In genomic region chr3:149184136-149184551, GRCm38 (mm10) we compare ENCODE assay signal across 9 mouse cellular contexts.
DNase-seq lines count a peak whose midpoint lies in the region; ATAC-seq lines count a peak whose summit lies in the region.
"Had no signal": no experiment of that assay in that cellular context is flagged by ENCODE, and none has a peak within 500 bp of the region (broad histone marks: within the 10 kb centered on the region; RNA-seq: fewer than 3 reads in every experiment).

No protein-coding gene starts in this region.

- H3K9me3 ChIP-seq in heart, embryonic 14.5 days (ENCODE audit: control insufficient read depth, low read length), result no peaks in the 10 kb centered on the region
- no peaks in the 10 kb centered on the region for H3K9me3 ChIP-seq in embryonic facial prominence, embryonic 11.5 days (replicated peaks; ENCODE audit: control insufficient read depth, low read length)
- H3K9me3 ChIP-seq in limb, embryonic 10.5 days (replicated peaks), result no peaks in the 10 kb centered on the region
- H3K9me3 ChIP-seq in midbrain, embryonic 15.5 days, result no peaks in the 10 kb centered on the region

- peak overlapping the region; percentile 54 for H3K4me2 ChIP-seq in heart, embryonic 14.5 days (ENCODE audit: low read length)
- H3K4me2 ChIP-seq in embryonic facial prominence, embryonic 11.5 days (ENCODE audit: low read depth, low read length), result peak overlapping the region; percentile 32
- H3K4me2 ChIP-seq in midbrain, embryonic 15.5 days, result peak overlapping the region; percentile 38

- 9% methylated on average over 12 of the region's 12 CpGs for WGBS in heart, embryonic 14.5 days
- 12% methylated on average over 12 of the region's 12 CpGs for WGBS in embryonic facial prominence, embryonic 11.5 days
- WGBS in limb, embryonic 10.5 days, result 9% methylated on average over 12 of the region's 12 CpGs
- WGBS in midbrain, embryonic 15.5 days, result 13% methylated on average over 12 of the region's 12 CpGs

- H3K27ac ChIP-seq in heart, embryonic 14.5 days (replicated peaks in 1 of 2; ENCODE audit: control insufficient read depth in 1 of 2, insufficient read depth in 1 of 2, low read depth in 2 of 2, low read length in 2 of 2), result no peak overlapping the region
- no peak overlapping the region; the same call in 1 of the 2 replicates for H3K27ac ChIP-seq in embryonic facial prominence, embryonic 11.5 days (replicated peaks; ENCODE audit: low read depth, low read length)
- H3K27ac ChIP-seq in limb, embryonic 10.5 days, result peak overlapping the region; percentile 74
- no peak overlapping the region for H3K27ac ChIP-seq in midbrain, embryonic 15.5 days

- 0 out of 4 replicates have a peak overlapping the region, but pooled peaks of 1 of the 2 experiments have one; percentile 4 for H3K4me3 ChIP-seq in heart, embryonic 14.5 days (ENCODE audit: control insufficient read depth in 1 of 2, insufficient read depth in 1 of 2, low read depth in 1 of 2, low read length in 2 of 2)
- no peak overlapping the region for H3K4me3 ChIP-seq in embryonic facial prominence, embryonic 11.5 days (ENCODE audit: low read depth, low read length)
- H3K4me3 ChIP-seq in limb, embryonic 10.5 days, result peak overlapping the region; percentile 20
- no peak overlapping the region for H3K4me3 ChIP-seq in midbrain, embryonic 15.5 days

- DNase-seq in heart, postnatal 14 days, result no peak
- peak; percentile 88 for DNase-seq in embryonic facial prominence, embryonic 11.5 days (ENCODE audit: low spot score)
- peak; percentile 69 for DNase-seq in limb, embryonic 10.5 days (ENCODE audit: low spot score)
- no peak for DNase-seq in yolk sac, embryonic 10.5 days (ENCODE audit: low spot score)
- no peak for DNase-seq in layer of hippocampus, postnatal 14 days (ENCODE audit: low spot score in 2 of 2)
- no peak for DNase-seq in layer of hippocampus, postnatal 10 days (ENCODE audit: low spot score in 2 of 2)
- DNase-seq: adrenal gland, postnatal 36 days had no signal

- no peaks in the 10 kb centered on the region for H3K36me3 ChIP-seq in heart, embryonic 14.5 days (ENCODE audit: control insufficient read depth, insufficient read depth, low read length)
- no peaks in the 10 kb centered on the region for H3K36me3 ChIP-seq in embryonic facial prominence, embryonic 11.5 days (replicated peaks; ENCODE audit: control insufficient read depth, insufficient read depth, low read depth, low read length)
- no peaks in the 10 kb centered on the region for H3K36me3 ChIP-seq in limb, embryonic 10.5 days
- no peaks in the 10 kb centered on the region for H3K36me3 ChIP-seq in midbrain, embryonic 15.5 days (replicated peaks)

- H3K9ac ChIP-seq in heart, embryonic 14.5 days (ENCODE audit: low read length), result peak overlapping the region; percentile 51; the same call in 1 of the 2 replicates
- no peak overlapping the region for H3K9ac ChIP-seq in embryonic facial prominence, embryonic 11.5 days (replicated peaks; ENCODE audit: low read length)
- H3K9ac ChIP-seq in midbrain, embryonic 15.5 days, result 0 out of 2 replicates have a peak overlapping the region, but pooled peaks have one; percentile 8

- peaks cover 6 to 12% of the 10 kb centered on the region in 2 experiments; a peak in 3 of 4 replicates for H3K4me1 ChIP-seq in heart, embryonic 14.5 days (ENCODE audit: control insufficient read depth in 2 of 2, insufficient read depth in 2 of 2, low read length in 2 of 2)
- H3K4me1 ChIP-seq in embryonic facial prominence, embryonic 11.5 days (ENCODE audit: control insufficient read depth, insufficient read depth, low read length), result no peaks in the 10 kb centered on the region
- H3K4me1 ChIP-seq in limb, embryonic 10.5 days, result peaks cover 53% of the 10 kb centered on the region
- H3K4me1 ChIP-seq in midbrain, embryonic 15.5 days, result peaks cover 6% of the 10 kb centered on the region; the same call in 1 of the 2 replicates

- intact Hi-C loops in heart, postnatal 14 days (cut with DNase I), result loop anchor here (10.0 kb wide), 2 partner anchors 171 to 189 kb away; partner anchors contain the start of gene Adgrl2

- no peaks in the 10 kb centered on the region for H3K27me3 ChIP-seq in heart, embryonic 14.5 days (ENCODE audit: control insufficient read depth, insufficient read depth, low read length)
- H3K27me3 ChIP-seq in embryonic facial prominence, embryonic 11.5 days (ENCODE audit: control insufficient read depth, insufficient read depth, low read length), result no peaks in the 10 kb centered on the region
- H3K27me3 ChIP-seq in limb, embryonic 10.5 days (ENCODE audit: low read depth, poor library complexity, severe bottlenecking), result no peaks in the 10 kb centered on the region
- no peaks in the 10 kb centered on the region for H3K27me3 ChIP-seq in midbrain, embryonic 15.5 days (replicated peaks)

- no peak for ATAC-seq in heart, embryonic 14.5 days (ENCODE audit: insufficient number of reproducible peaks, insufficient read depth, low FRiP score, low read depth)
- ATAC-seq in embryonic facial prominence, embryonic 11.5 days (replicated peaks; ENCODE audit: insufficient number of reproducible peaks, low FRiP score, low TSS enrichment, low read depth), result peak; percentile 52; the same call in 1 of the 2 replicates
- no peak for ATAC-seq in midbrain, embryonic 15.5 days (replicated peaks)

Comparison
In these comparisons a context has a peak if more than half of its experiments do, and no peak if none do; other contexts are left out.
1. DNase-seq: peak in embryonic facial prominence, embryonic 11.5 days (single experiment) and limb, embryonic 10.5 days (single experiment); none in heart, postnatal 14 days (0 of 2), yolk sac, embryonic 10.5 days (single experiment), layer of hippocampus, postnatal 14 days (0 of 2) and layer of hippocampus, postnatal 10 days (0 of 2).
2. Peak in every context shown above with its lines, with median percentiles within 50 percentile points of each other: H3K4me2 ChIP-seq.